Mouse (Mus musculus) midbrain, embryonic 14.5 days (tissue): ENCODE measurements around the gene Sp6. TPM values are rescaled to one million over a fixed set of nuclear protein-coding genes. Genes with fewer than 3 reads are reported as not detected.

ENCODE experiments used
- ATAC-seq: fragments of 200-750 bp; cut with Nextera tagmentation; 2 replicates; pipeline ENCODE4 v1.8.0; 2017; ENCODE audit warnings: moderate number of reproducible peaks, moderate library complexity; ENCODE audit not compliant: low FRiP score, low TSS enrichment
- DNase-seq: peaks from one replicate; pipeline ENCODE4 v3.0.0-alpha.2; 2015
- H3K27ac ChIP-seq: fragments of 300-500 bp; sonication (generic); replicated peaks from 2 replicates; pipeline ENCODE4 v1.5.1; 2014; ENCODE audit warnings: mild to moderate bottlenecking, low read depth, low read length, moderate library complexity
- H3K27me3 ChIP-seq: fragments of 300-500 bp; sonication (generic); 2 replicates; pipeline ENCODE4 v1.6.1; 2014; ENCODE audit warnings: low read length, control low read depth, mixed read lengths; ENCODE audit not compliant: control insufficient read depth, insufficient read depth
- H3K36me3 ChIP-seq: fragments of 300-500 bp; sonication (generic); 2 replicates; pipeline ENCODE4 v1.6.1; 2014; ENCODE audit warnings: low read length, control low read depth; ENCODE audit not compliant: control insufficient read depth, insufficient read depth
- H3K4me1 ChIP-seq: fragments of 300-500 bp; sonication (generic); 2 replicates; pipeline ENCODE4 v1.6.1; 2014; ENCODE audit warnings: mild to moderate bottlenecking, antibody characterized with exemption, low read length, control low read depth; ENCODE audit not compliant: control insufficient read depth, insufficient read depth
- H3K4me2 ChIP-seq: fragments of 300-500 bp; sonication (generic); 2 replicates; pipeline ENCODE4 v1.6.1; 2014; ENCODE audit warnings: mild to moderate bottlenecking, low read length, moderate library complexity
- H3K4me3 ChIP-seq: fragments of 300-500 bp; sonication (generic); replicated peaks from 2 replicates; pipeline ENCODE4 v1.5.1; 2014; ENCODE audit warnings: low read depth, low read length
- H3K9ac ChIP-seq: fragments of 300-500 bp; sonication (generic); replicated peaks from 2 replicates; pipeline ENCODE4 v1.6.1; 2014; ENCODE audit warnings: mild to moderate bottlenecking, low read length, moderate library complexity
- H3K9me3 ChIP-seq: fragments of 300-500 bp; sonication (generic); 2 replicates; pipeline ENCODE4 v1.6.1; 2016; ENCODE audit warnings: low read length, control low read depth, mixed read lengths; ENCODE audit not compliant: control insufficient read depth
- WGBS: fragments of 180-500 bp; shearing (Covaris S2); extraction: QIAGEN DNeasy Blood & Tissue Kit; methylation state at CpG from one replicate; pipeline ENCODE4 v1.1.7; 2014; 5-methylcytosine and 5-hydroxymethylcytosine counted together
- polyA plus RNA-seq: library from polyadenylated mRNA; unstranded; fragments of >200 nt; fragmentation: Nextera tagmentation; extraction: Ambion mirVana; gene quantifications from 2 replicates; pipeline ENCODE4 v1.2.1, GENCODE M21; 2014

The Sp6 gene
- polyA plus RNA-seq: 0.15 TPM in 1 of 2 replicates, not detected in the other

GRCm38 (mm10) chr11:97013121-97013670, at the start of gene Sp6:
Sp6 (plus strand) TSS chr11:97013394.
- 24% methylated on average over 8 of the region's 8 CpGs for WGBS
- no peak for ATAC-seq
- Histone ChIP-seq H3K4me1 (no peaks in the 10 kb centered on the region), H3K27ac (no peak within 1 kb of the TSS), H3K9ac (no peak within 1 kb of the TSS), H3K4me2 (no peak within 1 kb of the TSS), H3K27me3 (peaks cover 25% of the 10 kb centered on the region), H3K4me3 (no peak within 1 kb of the TSS), H3K9me3 (no peaks in the 10 kb centered on the region), H3K36me3 (no peaks in the 10 kb centered on the region)
- DNase-seq: no peak

GRCm38 (mm10) chr11:96963580-96963979, 49.6 kb upstream of the Sp6 start:
- H3K27ac ChIP-seq: no peak overlapping the region
- H3K27me3 ChIP-seq: no peaks in the 10 kb centered on the region
- no peak overlapping the region for H3K9ac ChIP-seq
- H3K9me3 ChIP-seq: no peaks in the 10 kb centered on the region
- H3K4me3 ChIP-seq: no peak overlapping the region
- ATAC-seq (no peak), DNase-seq (peak; percentile 89)
- peaks cover 45% of the 10 kb centered on the region for H3K36me3 ChIP-seq
- no peaks in the 10 kb centered on the region for H3K4me1 ChIP-seq
- no peak overlapping the region for H3K4me2 ChIP-seq
- 17% methylated on average over 8 of the region's 8 CpGs for WGBS

DNA sequence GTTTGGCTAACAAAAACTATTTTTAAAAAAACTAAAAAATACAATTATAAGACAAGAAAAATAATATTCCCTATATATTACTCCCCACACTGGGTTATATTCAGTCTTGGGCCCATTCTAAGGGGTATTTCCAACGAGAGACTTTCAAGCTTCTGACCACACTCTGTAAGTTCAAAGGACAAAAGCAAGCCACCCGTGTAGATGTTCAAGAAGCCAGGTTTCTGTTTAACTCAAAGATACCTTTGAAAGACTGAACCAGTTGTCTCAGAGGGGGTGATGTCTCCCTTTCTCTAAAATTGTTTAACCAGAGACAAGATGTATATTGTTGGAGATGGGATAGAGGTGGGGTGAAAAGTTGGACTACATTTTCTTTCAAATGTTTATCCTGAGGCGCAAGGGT, 47.0 kb upstream of the Sp6 start:
- Histone ChIP-seq H3K27me3 (no peaks in the 10 kb centered on the region), H3K9ac (no peak overlapping the region), H3K4me2 (no peak overlapping the region), H3K36me3 (peaks cover 20% of the 10 kb centered on the region), H3K9me3 (no peaks in the 10 kb centered on the region), H3K4me1 (no peaks in the 10 kb centered on the region), H3K27ac (no peak overlapping the region), H3K4me3 (no peak overlapping the region)
- DNase-seq (no peak), ATAC-seq (no peak)
- WGBS: 90% methylated on average over 3 of the region's 3 CpGs

DNA sequence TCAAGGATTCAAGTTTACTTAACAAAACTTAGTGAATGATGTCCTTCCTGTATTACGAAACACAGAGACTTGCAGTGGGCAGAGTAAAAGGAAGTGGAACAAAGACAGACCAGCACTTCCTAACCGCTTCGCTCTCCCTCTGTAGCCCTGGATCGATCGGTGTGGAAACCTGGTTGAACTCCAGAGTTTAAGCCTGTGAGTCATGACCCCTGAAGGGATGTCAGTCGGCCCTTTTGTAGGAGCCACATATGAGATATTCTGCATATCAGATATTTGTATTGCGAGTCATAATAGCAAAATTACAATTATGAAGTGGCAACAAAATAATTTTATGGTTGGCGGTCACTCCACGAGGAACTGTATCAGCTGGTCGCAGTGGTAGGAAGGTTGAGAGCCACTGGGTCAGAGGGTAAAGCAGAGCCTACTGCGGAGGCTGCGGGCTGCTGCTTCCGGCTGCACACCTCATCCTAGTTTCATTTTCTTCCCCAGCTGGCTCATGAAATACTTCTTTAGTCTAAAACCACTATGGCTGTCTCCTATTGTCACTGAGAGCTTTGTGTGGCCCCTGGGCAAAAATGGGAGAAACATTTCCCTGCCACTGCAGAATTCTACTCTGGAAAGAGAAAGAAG, 46.2 kb upstream of the Sp6 start:
- H3K27ac ChIP-seq: no peak overlapping the region
- 95% methylated on average over 13 of the region's 13 CpGs for WGBS
- no peaks in the 10 kb centered on the region for H3K4me1 ChIP-seq
- no peaks in the 10 kb centered on the region for H3K27me3 ChIP-seq
- no peak overlapping the region for H3K9ac ChIP-seq
- peaks cover 11% of the 10 kb centered on the region; the same call in 1 of the 2 replicates for H3K36me3 ChIP-seq
- DNase-seq (no peak), ATAC-seq (no peak)
- H3K4me3 ChIP-seq: no peak overlapping the region
- no peak overlapping the region for H3K4me2 ChIP-seq
- no peaks in the 10 kb centered on the region for H3K9me3 ChIP-seq

- Histone ChIP-seq H3K36me3 (peaks cover 4% of the 10 kb centered on the region; the same call in 1 of the 2 replicates), H3K9me3 (no peaks in the 10 kb centered on the region), H3K27me3 (no peaks in the 10 kb centered on the region), H3K4me1 (peaks cover 5% of the 10 kb centered on the region; the same call in 1 of the 2 replicates), H3K4me3 (no peak overlapping the region), H3K9ac (no peak overlapping the region), H3K27ac (no peak overlapping the region), H3K4me2 (no peak overlapping the region)
- no peak for ATAC-seq
- DNase-seq: no peak
- WGBS: 90% methylated on average over 11 of the region's 11 CpGs
These were observed 45.5 kb upstream of the Sp6 start for GRCm38 (mm10) chr11:96967544-96968269.

- WGBS: 72% methylated on average over 6 of the region's 6 CpGs
- ATAC-seq (no peak), DNase-seq (no peak)
- no peak overlapping the region for H3K27ac ChIP-seq
- H3K4me2 ChIP-seq: no peak overlapping the region
- H3K27me3 ChIP-seq: no peaks in the 10 kb centered on the region
- H3K4me3 ChIP-seq: no peak overlapping the region
- H3K36me3 ChIP-seq: no peaks in the 10 kb centered on the region
- H3K4me1 ChIP-seq: peaks cover 5% of the 10 kb centered on the region; the same call in 1 of the 2 replicates
- no peak overlapping the region for H3K9ac ChIP-seq
- H3K9me3 ChIP-seq: no peaks in the 10 kb centered on the region
These were observed 44.7 kb upstream of the Sp6 start for GRCm38 (mm10) chr11:96968476-96968875.

DNA sequence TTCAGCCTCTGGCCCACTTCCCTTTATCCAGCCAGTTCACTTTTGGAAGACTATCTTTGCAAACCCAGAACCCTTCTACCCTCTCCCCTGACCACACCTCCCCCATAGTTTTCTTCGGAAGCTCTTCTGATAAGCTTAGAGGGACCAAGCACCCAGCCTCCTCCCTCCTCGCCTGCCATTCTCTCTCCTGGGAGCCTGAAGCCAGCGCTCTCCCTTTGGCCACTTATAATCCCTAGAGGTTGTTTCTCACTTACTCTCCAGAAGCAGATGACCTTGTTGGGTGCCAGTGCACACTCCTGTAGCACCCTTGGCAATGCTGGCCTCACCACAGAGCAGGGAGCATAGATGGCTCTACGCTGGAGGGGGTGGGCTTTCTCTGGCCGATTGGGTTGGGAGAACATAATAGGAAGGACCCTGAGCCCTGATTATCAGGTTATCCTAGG, 43.9 kb upstream of the Sp6 start:
- H3K27me3 ChIP-seq: no peaks in the 10 kb centered on the region
- H3K27ac ChIP-seq: no peak overlapping the region
- H3K9me3 ChIP-seq: no peaks in the 10 kb centered on the region
- ATAC-seq: no peak
- DNase-seq: no peak
- no peak overlapping the region for H3K4me2 ChIP-seq
- no peak overlapping the region for H3K9ac ChIP-seq
- peaks cover 8% of the 10 kb centered on the region; the same call in 1 of the 2 replicates for H3K4me1 ChIP-seq
- WGBS: 68% methylated on average over 5 of the region's 5 CpGs
- H3K36me3 ChIP-seq: no peaks in the 10 kb centered on the region
- no peak overlapping the region for H3K4me3 ChIP-seq

- ATAC-seq (no peak), DNase-seq (no peak)
- Histone ChIP-seq H3K4me3 (no peak overlapping the region), H3K36me3 (no peaks in the 10 kb centered on the region), H3K27ac (0 out of 2 replicates have a peak overlapping the region, but pooled peaks have one; percentile 3), H3K4me2 (no peak overlapping the region), H3K9ac (no peak overlapping the region; the same call in 1 of the 2 replicates), H3K9me3 (no peaks in the 10 kb centered on the region), H3K4me1 (peaks cover 8% of the 10 kb centered on the region; the same call in 1 of the 2 replicates), H3K27me3 (no peaks in the 10 kb centered on the region)
- 82% methylated on average over 1 of the region's 1 CpGs for WGBS
These were observed 43.4 kb upstream of the Sp6 start for GRCm38 (mm10) chr11:96969746-96970145.
